Comparison of ENCODE assay signal across 8 mouse cellular contexts in genomic region chr13:94059373-94059772, GRCm38 (mm10). TPM values are rescaled to one million over a fixed set of nuclear protein-coding genes. Genes with fewer than 3 reads are reported as not detected.
A peak's percentile ranks its signal among the peaks of the same experiment; 100 is the strongest.
DNase-seq lines count a peak whose midpoint lies in the region; ATAC-seq lines count a peak whose summit lies in the region.

No protein-coding gene starts in this region.

- H3K27me3 ChIP-seq in forebrain, embryonic 13.5 days, result peaks cover 17% of the 10 kb centered on the region; the same call in 1 of the 2 replicates
- peaks cover 5% of the 10 kb centered on the region; the same call in 1 of the 2 replicates for H3K27me3 ChIP-seq in forebrain, embryonic 16.5 days (replicated peaks; ENCODE audit: control insufficient read depth, insufficient read depth, low read length)
- H3K27me3 ChIP-seq in kidney, embryonic 15.5 days, result no peaks in the 10 kb centered on the region
- peaks cover 64% of the 10 kb centered on the region for H3K27me3 ChIP-seq in hindbrain, embryonic 14.5 days (ENCODE audit: control insufficient read depth, insufficient read depth, low read length)

- H3K4me3 ChIP-seq in forebrain, embryonic 13.5 days, result no peak overlapping the region
- H3K4me3 ChIP-seq in forebrain, embryonic 16.5 days (replicated peaks; ENCODE audit: low read length), result no peak overlapping the region
- peak overlapping the region; percentile 89 for H3K4me3 ChIP-seq in kidney, embryonic 15.5 days (replicated peaks)
- no peak overlapping the region for H3K4me3 ChIP-seq in hindbrain, embryonic 14.5 days (replicated peaks; ENCODE audit: low read length)

- WGBS in forebrain, embryonic 13.5 days, result 85% methylated on average over 4 of the region's 4 CpGs
- WGBS in forebrain, embryonic 16.5 days, result 85% methylated on average over 4 of the region's 4 CpGs
- WGBS in kidney, embryonic 15.5 days, result 80% methylated on average over 4 of the region's 4 CpGs
- 95% methylated on average over 4 of the region's 4 CpGs for WGBS in hindbrain, embryonic 14.5 days

- no peaks in the 10 kb centered on the region for H3K36me3 ChIP-seq in forebrain, embryonic 13.5 days (ENCODE audit: poor library complexity, severe bottlenecking)
- H3K36me3 ChIP-seq in forebrain, embryonic 16.5 days (ENCODE audit: control insufficient read depth, insufficient read depth), result no peaks in the 10 kb centered on the region
- H3K36me3 ChIP-seq in kidney, embryonic 15.5 days, result peaks cover 8% of the 10 kb centered on the region; the same call in 1 of the 2 replicates
- H3K36me3 ChIP-seq in hindbrain, embryonic 14.5 days (replicated peaks; ENCODE audit: control insufficient read depth, insufficient read depth), result no peaks in the 10 kb centered on the region

- H3K9ac ChIP-seq in forebrain, embryonic 13.5 days, result no peak overlapping the region
- no peak overlapping the region for H3K9ac ChIP-seq in forebrain, embryonic 16.5 days (replicated peaks; ENCODE audit: low read depth, low read length)
- H3K9ac ChIP-seq in kidney, embryonic 15.5 days, result no peak overlapping the region
- no peak overlapping the region for H3K9ac ChIP-seq in hindbrain, embryonic 14.5 days

- H3K9me3 ChIP-seq in forebrain, embryonic 13.5 days (replicated peaks), result no peaks in the 10 kb centered on the region
- no peaks in the 10 kb centered on the region; the same call in 1 of the 2 replicates for H3K9me3 ChIP-seq in forebrain, embryonic 16.5 days (ENCODE audit: control insufficient read depth, low read length)
- H3K9me3 ChIP-seq in kidney, embryonic 15.5 days (replicated peaks), result 0 out of 2 replicates have a peak, but pooled peaks cover 4% of the 10 kb centered on the region
- no peaks in the 10 kb centered on the region for H3K9me3 ChIP-seq in hindbrain, embryonic 14.5 days (ENCODE audit: control insufficient read depth, low read length)

- peaks cover 28% of the 10 kb centered on the region for H3K4me1 ChIP-seq in forebrain, embryonic 13.5 days
- H3K4me1 ChIP-seq in forebrain, embryonic 16.5 days (replicated peaks; ENCODE audit: control insufficient read depth, insufficient read depth, low read length), result peaks cover 11% of the 10 kb centered on the region
- peaks cover 60% of the 10 kb centered on the region for H3K4me1 ChIP-seq in kidney, embryonic 15.5 days
- peaks cover 14% of the 10 kb centered on the region for H3K4me1 ChIP-seq in hindbrain, embryonic 14.5 days (replicated peaks; ENCODE audit: control insufficient read depth, insufficient read depth, low read length)

- intact Hi-C loops in gastrocnemius, postnatal 36 days (cut with DNase I), result loop anchor here (1.0 to 5.0 kb wide), 2 partner anchors 202 to 267 kb away; no protein-coding TSS in a partner anchor

- H3K27ac ChIP-seq in forebrain, embryonic 13.5 days, result no peak overlapping the region
- H3K27ac ChIP-seq in forebrain, embryonic 16.5 days (ENCODE audit: low read length), result no peak overlapping the region
- 0 out of 2 replicates have a peak overlapping the region, but pooled peaks have one; percentile 96 for H3K27ac ChIP-seq in kidney, embryonic 15.5 days
- H3K27ac ChIP-seq in hindbrain, embryonic 14.5 days, result no peak overlapping the region

- ATAC-seq in forebrain, embryonic 13.5 days, result no peak
- ATAC-seq in forebrain, embryonic 16.5 days, result no peak
- ATAC-seq in kidney, embryonic 15.5 days (replicated peaks; ENCODE audit: low FRiP score), result no peak
- no peak for ATAC-seq in hindbrain, embryonic 14.5 days (ENCODE audit: low FRiP score)

- H3K4me2 ChIP-seq in forebrain, embryonic 13.5 days, result peak overlapping the region; percentile 99
- H3K4me2 ChIP-seq in forebrain, embryonic 16.5 days (ENCODE audit: low read length), result no peak overlapping the region
- H3K4me2 ChIP-seq in kidney, embryonic 15.5 days, result peak overlapping the region; percentile 79
- H3K4me2 ChIP-seq in hindbrain, embryonic 14.5 days (replicated peaks), result peak overlapping the region; percentile 100

- DNase-seq in kidney, postnatal 4 days, result no peak
- peak; percentile 44 for DNase-seq in 3T3-L1 (ENCODE audit: low read depth, low spot score)
- no peak for DNase-seq in hindbrain, embryonic 14.5 days (ENCODE audit: low spot score)
- no peak for DNase-seq in gastrocnemius, postnatal 36 days
- DNase-seq in cerebellum, postnatal 10 days, result no peak

RNA-seq across cellular contexts. Expression of gene Lhfpl2, which starts 1.8 kb away (rescaled TPM):
- polyA plus RNA-seq in forebrain, embryonic 13.5 days (2015; fragmentation: Nextera tagmentation; extraction: Ambion mirVana), result 10.1 and 12.3 TPM in 2 replicates
- polyA plus RNA-seq in forebrain, embryonic 16.5 days (2015; fragmentation: Nextera tagmentation; extraction: Ambion mirVana), result 15.0 and 24.1 TPM in 2 replicates
- 87.7 and 89.1 TPM in 2 replicates for polyA plus RNA-seq in kidney, embryonic 15.5 days (2015; fragmentation: Nextera tagmentation; extraction: Ambion mirVana)
- polyA plus RNA-seq in hindbrain, embryonic 14.5 days (2014; fragmentation: Nextera tagmentation; extraction: Ambion mirVana), result 19.7 and 21.3 TPM in 2 replicates
- 1 to 10 TPM; 2.6 to 2.8 TPM for total RNA-seq in gastrocnemius, postnatal 36 days (2021)
